8 mouse cellular contexts compared by ENCODE assay signal in genomic region chr19:44387746-44388474, GRCm38 (mm10). TPM values are rescaled to one million over a fixed set of nuclear protein-coding genes. Genes with fewer than 3 reads are reported as not detected.
DNase-seq lines count a peak whose midpoint lies in the region; ATAC-seq and TF ChIP-seq lines count a peak whose summit lies in the region.

No protein-coding gene starts in this region.

- peak overlapping the region; percentile 80 for H3K4me3 ChIP-seq in cerebellum, adult 2 months (replicated peaks; ENCODE audit: insufficient read depth, low read depth, low read length)
- H3K4me3 ChIP-seq in forebrain, embryonic 13.5 days = peak overlapping the region; percentile 65
- peak overlapping the region; percentile 56 for H3K4me3 ChIP-seq in limb, embryonic 12.5 days (replicated peaks)
- H3K4me3 ChIP-seq in stomach, embryonic 14.5 days (ENCODE audit: low read depth, low read length) = peak overlapping the region; percentile 60

- peak overlapping the region; percentile 77 for H3K9ac ChIP-seq in forebrain, embryonic 13.5 days
- peak overlapping the region; percentile 69 for H3K9ac ChIP-seq in limb, embryonic 12.5 days (replicated peaks)
- peak overlapping the region; percentile 46 for H3K9ac ChIP-seq in stomach, embryonic 14.5 days (replicated peaks; ENCODE audit: low read depth, low read length)

- peak overlapping the region; percentile 79 for H3K27ac ChIP-seq in cerebellum, adult 2 months (ENCODE audit: insufficient read depth, low read length)
- H3K27ac ChIP-seq in forebrain, embryonic 13.5 days = peak overlapping the region; percentile 65
- H3K27ac ChIP-seq in limb, embryonic 12.5 days = peak overlapping the region; percentile 91
- peak overlapping the region; percentile 85 for H3K27ac ChIP-seq in stomach, embryonic 14.5 days (ENCODE audit: low read length)

- no peak for TF ChIP-seq POLR2A in cerebellum, adult 2 months (IDR thresholded peaks at IDR 0.05; ENCODE audit: borderline replicate concordance, insufficient read depth, low read length)

- WGBS in cerebellum, adult 2 months = 33% methylated on average over 19 of the region's 19 CpGs
- 32% methylated on average over 19 of the region's 19 CpGs for WGBS in forebrain, embryonic 13.5 days
- 31% methylated on average over 19 of the region's 19 CpGs for WGBS in limb, embryonic 12.5 days
- WGBS in stomach, embryonic 14.5 days = 21% methylated on average over 19 of the region's 19 CpGs

- no peaks in the 10 kb centered on the region for H3K4me1 ChIP-seq in cerebellum, adult 2 months (ENCODE audit: control insufficient read depth, insufficient read depth, low read length)
- peaks cover 16% of the 10 kb centered on the region for H3K4me1 ChIP-seq in forebrain, embryonic 13.5 days
- peaks cover 16% of the 10 kb centered on the region; the same call in 1 of the 2 replicates for H3K4me1 ChIP-seq in limb, embryonic 12.5 days (replicated peaks)
- no peaks in the 10 kb centered on the region; the same call in 1 of the 2 replicates for H3K4me1 ChIP-seq in stomach, embryonic 14.5 days (ENCODE audit: control insufficient read depth, insufficient read depth, low read length)

- peak overlapping the region; percentile 79 for H3K4me2 ChIP-seq in forebrain, embryonic 13.5 days
- peak overlapping the region; percentile 66 for H3K4me2 ChIP-seq in limb, embryonic 12.5 days
- H3K4me2 ChIP-seq in stomach, embryonic 14.5 days (replicated peaks; ENCODE audit: low read depth, low read length) = peak overlapping the region; percentile 78

- H3K9me3 ChIP-seq in forebrain, embryonic 13.5 days (replicated peaks) = no peaks in the 10 kb centered on the region
- no peaks in the 10 kb centered on the region for H3K9me3 ChIP-seq in limb, embryonic 12.5 days
- no peaks in the 10 kb centered on the region for H3K9me3 ChIP-seq in stomach, embryonic 14.5 days (ENCODE audit: control insufficient read depth, low read depth, low read length)

- no peak for DNase-seq in cerebellum, adult 2 months
- no peak for DNase-seq in cerebellum, adult 9-11 months
- DNase-seq in CD4-positive, CD25-positive, alpha-beta regulatory T cell, adult 2 months (ENCODE audit: low read depth, low spot score) = peak; percentile 31
- no peak for DNase-seq in left cerebral cortex, adult 18-20 months (ENCODE audit: low spot score in 2 of 2)
- DNase-seq in spleen, adult 18-20 months = no peak

- ATAC-seq in forebrain, embryonic 13.5 days = no peak
- ATAC-seq in limb, embryonic 12.5 days (ENCODE audit: insufficient number of reproducible peaks, insufficient read depth, low FRiP score, low TSS enrichment, low read depth) = no peak
- no peak for ATAC-seq in stomach, embryonic 14.5 days (ENCODE audit: insufficient number of reproducible peaks, insufficient read depth, low FRiP score, low read depth)

- TF ChIP-seq CTCF in cerebellum, adult 2 months (IDR thresholded peaks at IDR 0.05; ENCODE audit: borderline replicate concordance, insufficient read depth, low read depth, low read length) = no peak

- no peaks in the 10 kb centered on the region for H3K36me3 ChIP-seq in forebrain, embryonic 13.5 days (ENCODE audit: poor library complexity, severe bottlenecking)
- H3K36me3 ChIP-seq in limb, embryonic 12.5 days = no peaks in the 10 kb centered on the region
- H3K36me3 ChIP-seq in stomach, embryonic 14.5 days (ENCODE audit: control insufficient read depth, insufficient read depth, low read length) = no peaks in the 10 kb centered on the region

- no peaks in the 10 kb centered on the region for H3K27me3 ChIP-seq in cerebellum, adult 2 months (ENCODE audit: control insufficient read depth, insufficient read depth, low read length)
- no peaks in the 10 kb centered on the region for H3K27me3 ChIP-seq in forebrain, embryonic 13.5 days
- no peaks in the 10 kb centered on the region for H3K27me3 ChIP-seq in limb, embryonic 12.5 days
- H3K27me3 ChIP-seq in stomach, embryonic 14.5 days (ENCODE audit: control insufficient read depth, insufficient read depth, low read length) = no peaks in the 10 kb centered on the region

RNA-seq across cellular contexts. Expression of gene Scd1, which starts 19.8 kb away (rescaled TPM):
- 151 and 160 TPM in 2 replicates for polyA plus RNA-seq in cerebellum, adult 2 months (2012; rRNA removed)
- polyA plus RNA-seq in forebrain, embryonic 13.5 days (2015; fragmentation: Nextera tagmentation; extraction: Ambion mirVana) = 3.0 and 4.5 TPM in 2 replicates
- 10.6 and 12.9 TPM in 2 replicates for polyA plus RNA-seq in limb, embryonic 12.5 days (2016; fragmentation: Nextera tagmentation; extraction: Ambion mirVana)
- 3.7 and 4.3 TPM in 2 replicates for polyA plus RNA-seq in stomach, embryonic 14.5 days (2014; fragmentation: Nextera tagmentation; extraction: Ambion mirVana)
- 100 to 1,000 TPM; 126 to 146 TPM for total RNA-seq in left cerebral cortex, adult 18-20 months (2021)

RNA-seq across cellular contexts. Expression of gene Scd4, which starts 55.0 kb away (rescaled TPM):
- polyA plus RNA-seq in cerebellum, adult 2 months (2012; rRNA removed) = 0.18 and 0.22 TPM in 2 replicates
- 0.16 and 0.23 TPM in 2 replicates for polyA plus RNA-seq in forebrain, embryonic 13.5 days (2015; fragmentation: Nextera tagmentation; extraction: Ambion mirVana)
- polyA plus RNA-seq in limb, embryonic 12.5 days (2016; fragmentation: Nextera tagmentation; extraction: Ambion mirVana) = 0.06 TPM in 1 of 2 replicates, not detected in the other
- polyA plus RNA-seq in stomach, embryonic 14.5 days (2014; fragmentation: Nextera tagmentation; extraction: Ambion mirVana) = 0.10 and 0.25 TPM in 2 replicates
- total RNA-seq in left cerebral cortex, adult 18-20 months (2021) = 1 to 10 TPM; 2.2 to 2.7 TPM

Comparison
In these comparisons a context has a peak if more than half of its experiments do, and no peak if none do; other contexts are left out.
1. RNA of gene Scd1, which starts 19.8 kb away (polyA plus RNA-seq): 151 to 160 TPM in cerebellum, adult 2 months; 10.6 to 12.9 TPM in limb, embryonic 12.5 days, 3.7 to 4.3 TPM in stomach, embryonic 14.5 days and 3.0 to 4.5 TPM in forebrain, embryonic 13.5 days; every median in the first group is over 10 times any median in the second.
2. Peak in every context shown above with its lines, with median percentiles within 50 percentile points of each other: H3K27ac ChIP-seq, H3K4me3 ChIP-seq, H3K4me2 ChIP-seq and H3K9ac ChIP-seq.